Mouse (Mus musculus) intestine, embryonic 16.5 days (tissue): Measurements from ENCODE around the gene Lamp2. TPM values are rescaled to one million over a fixed set of nuclear protein-coding genes. Genes with fewer than 3 reads are reported as not detected.

Experiments used
- ATAC-seq: fragments of 200-750 bp; cut with Nextera tagmentation; 2 replicates; pipeline ENCODE4 v1.8.0; 2017; ENCODE audit warnings: moderate TSS enrichment, moderate library complexity
- H3K27ac ChIP-seq: fragments of 300-500 bp; sonication (generic); 2 replicates; pipeline ENCODE4 v1.5.1; 2014; ENCODE audit warnings: mild to moderate bottlenecking, low read length
- H3K27me3 ChIP-seq: fragments of 300-500 bp; sonication (generic); replicated peaks from 2 replicates; pipeline ENCODE4 v1.6.1; 2014; ENCODE audit warnings: low read length, control low read depth, mixed read lengths; ENCODE audit not compliant: control insufficient read depth, insufficient read depth
- H3K36me3 ChIP-seq: fragments of 300-500 bp; sonication (generic); 2 replicates; pipeline ENCODE4 v1.6.1; 2014; ENCODE audit warnings: low read length, control low read depth; ENCODE audit not compliant: control insufficient read depth, insufficient read depth
- H3K4me1 ChIP-seq: fragments of 300-500 bp; sonication (generic); 2 replicates; pipeline ENCODE4 v1.6.1; 2014; ENCODE audit warnings: low read length, control low read depth, mixed read lengths; ENCODE audit not compliant: control insufficient read depth, insufficient read depth
- H3K4me2 ChIP-seq: fragments of 300-500 bp; sonication (generic); 2 replicates; pipeline ENCODE4 v1.6.1; 2014; ENCODE audit warnings: low read depth, low read length, control low read depth
- H3K4me3 ChIP-seq: fragments of 300-500 bp; sonication (generic); 2 replicates; pipeline ENCODE4 v1.5.1; 2014; ENCODE audit warnings: mild to moderate bottlenecking, low read length
- H3K9ac ChIP-seq: fragments of 300-500 bp; sonication (generic); 2 replicates; pipeline ENCODE4 v1.6.1; 2014; ENCODE audit warnings: low read depth, low read length
- H3K9me3 ChIP-seq: fragments of 300-500 bp; sonication (generic); 2 replicates; pipeline ENCODE4 v1.6.1; 2016; ENCODE audit warnings: low read length, control low read depth; ENCODE audit not compliant: control insufficient read depth
- WGBS: fragments of 180-500 bp; shearing (Covaris S2); extraction: QIAGEN DNeasy Blood & Tissue Kit; methylation state at CpG from one replicate; pipeline ENCODE4 v1.1.7; 2014; 5-methylcytosine and 5-hydroxymethylcytosine counted together
- polyA plus RNA-seq: library from polyadenylated mRNA; unstranded; fragments of >200 nt; fragmentation: Nextera tagmentation; extraction: Ambion mirVana; gene quantifications from 2 replicates; pipeline ENCODE4 v1.2.1, GENCODE M21; 2015

Lamp2 gene
- polyA plus RNA-seq, 1 experiment from 2014 or later, result 172 TPM

DNA sequence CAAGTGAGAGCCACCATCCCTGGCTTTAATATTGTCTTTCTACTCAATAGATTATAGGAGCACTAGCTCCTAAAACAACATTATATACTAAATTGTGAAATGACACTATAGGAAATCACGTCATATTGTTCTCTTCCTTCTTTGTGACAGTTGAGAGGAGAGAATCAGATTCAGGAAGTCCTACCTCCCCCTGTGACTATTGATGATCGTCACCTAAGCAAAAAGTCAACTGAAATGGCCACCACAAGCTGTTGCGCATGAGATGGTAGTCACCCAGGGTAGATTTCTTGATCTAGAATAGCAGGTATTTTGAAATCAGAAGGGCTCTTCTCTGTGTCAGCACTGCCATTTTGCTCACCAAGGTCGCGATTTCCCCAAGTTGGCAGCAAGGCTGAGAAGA is 5.8 kb upstream of the Lamp2 start:
- H3K9me3 ChIP-seq, result no peaks in the 10 kb centered on the region
- H3K4me1 ChIP-seq, result no peaks in the 10 kb centered on the region
- H3K27ac ChIP-seq, result no peak overlapping the region
- no peak for ATAC-seq
- no peaks in the 10 kb centered on the region for H3K27me3 ChIP-seq
- H3K4me3 ChIP-seq, result no peak overlapping the region
- no peaks in the 10 kb centered on the region for H3K36me3 ChIP-seq
- H3K4me2 ChIP-seq, result no peak overlapping the region
- WGBS, result 84% methylated on average over 5 of the region's 5 CpGs
- H3K9ac ChIP-seq, result no peak overlapping the region

DNA sequence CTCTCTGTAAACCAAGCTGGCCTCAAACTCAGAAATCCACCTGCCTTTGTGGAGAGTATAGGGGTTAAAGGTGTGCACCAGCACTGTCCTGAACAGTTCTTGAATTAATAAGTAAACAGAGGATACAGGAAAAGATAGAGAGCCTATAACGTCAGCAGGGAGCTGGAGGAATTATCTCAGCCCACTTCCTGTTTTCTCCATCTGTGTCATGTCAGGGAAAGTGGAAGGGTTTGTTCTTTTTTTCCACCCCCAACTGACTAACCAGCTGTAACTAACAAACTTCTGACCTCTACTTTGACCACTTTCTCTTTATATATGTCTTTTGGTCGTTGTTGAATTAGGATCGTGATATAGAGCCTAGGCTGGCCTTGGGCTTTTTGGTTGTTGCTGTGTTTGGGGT is 4.6 kb upstream of the Lamp2 start:
- Histone ChIP-seq H3K36me3 (no peaks in the 10 kb centered on the region), H3K27me3 (no peaks in the 10 kb centered on the region), H3K27ac (no peak overlapping the region), H3K4me2 (no peak overlapping the region), H3K9ac (no peak overlapping the region), H3K4me3 (no peak overlapping the region), H3K9me3 (no peaks in the 10 kb centered on the region), H3K4me1 (no peaks in the 10 kb centered on the region)
- ATAC-seq, result no peak
- 50% methylated on average over 3 of the region's 3 CpGs for WGBS

DNA sequence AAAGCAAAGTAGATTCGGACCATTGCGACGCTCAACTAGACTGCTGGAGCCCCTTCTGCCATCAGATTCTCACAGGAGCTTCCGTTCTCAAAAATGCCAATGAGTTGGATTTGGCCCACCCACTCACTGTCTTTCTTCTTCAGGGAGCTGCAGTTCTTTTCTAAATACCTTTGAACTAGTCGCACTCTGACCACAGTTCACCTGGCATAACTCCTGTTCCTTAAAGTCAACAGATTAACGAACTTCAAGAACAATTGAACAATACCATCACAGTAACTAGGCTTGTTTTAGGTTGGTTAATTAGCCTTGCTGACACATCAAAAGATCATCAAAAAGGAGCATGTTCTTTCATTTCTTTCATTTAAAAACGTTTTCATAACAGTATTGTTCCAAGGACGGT is 2.8 kb upstream of the Lamp2 start:
- Histone ChIP-seq H3K27ac (no peak overlapping the region), H3K4me3 (no peak overlapping the region), H3K4me1 (0 out of 2 replicates have a peak, but pooled peaks cover 3% of the 10 kb centered on the region), H3K4me2 (no peak overlapping the region), H3K9me3 (no peaks in the 10 kb centered on the region), H3K27me3 (no peaks in the 10 kb centered on the region), H3K36me3 (no peaks in the 10 kb centered on the region), H3K9ac (no peak overlapping the region)
- no peak for ATAC-seq
- WGBS, result 84% methylated on average over 8 of the region's 8 CpGs

DNA sequence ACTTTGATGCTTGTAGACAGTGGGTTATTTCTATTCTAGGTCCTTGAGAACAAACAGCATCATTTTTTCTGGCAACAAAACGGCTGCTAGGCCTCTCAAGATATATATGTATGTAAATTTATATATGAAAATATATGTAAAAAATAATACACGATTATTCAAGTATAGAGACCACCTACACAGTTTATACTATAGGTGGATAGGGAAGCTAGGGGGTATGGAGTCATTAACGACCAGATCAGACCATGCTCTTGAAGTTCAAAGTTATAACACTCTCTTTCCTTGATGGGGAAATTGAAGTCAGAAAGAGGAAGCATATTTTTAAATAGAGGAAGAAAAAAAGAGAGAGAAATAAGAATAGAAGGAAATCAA is 367 bp upstream of the Lamp2 start:
- 36% methylated on average over 3 of the region's 3 CpGs for WGBS
- peak; percentile 21 for ATAC-seq
- Histone ChIP-seq H3K9me3 (no peaks in the 10 kb centered on the region), H3K4me3 (no peak overlapping the region), H3K36me3 (no peaks in the 10 kb centered on the region), H3K27me3 (no peaks in the 10 kb centered on the region), H3K4me1 (0 out of 2 replicates have a peak, but pooled peaks cover 3% of the 10 kb centered on the region), H3K4me2 (no peak overlapping the region), H3K27ac (no peak overlapping the region), H3K9ac (no peak overlapping the region)

DNA sequence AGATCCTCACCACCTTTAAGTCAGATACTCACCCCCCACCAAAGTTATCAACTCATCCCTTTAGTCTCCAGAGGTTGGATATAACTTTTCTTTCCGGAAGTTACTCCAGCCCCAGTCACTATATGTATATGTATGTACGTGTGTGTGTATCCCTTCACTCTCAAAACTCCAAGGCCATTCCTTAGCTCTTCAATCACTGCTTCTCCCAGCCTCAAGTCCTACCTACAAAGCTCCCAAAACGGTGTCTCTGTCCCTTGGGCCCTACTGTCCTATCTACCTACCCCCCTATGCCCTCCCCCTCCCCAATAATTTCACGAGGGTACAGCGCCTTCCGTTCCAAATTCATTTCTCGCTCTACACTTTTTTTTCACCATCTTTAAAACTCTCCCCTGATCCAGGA is 780 bp downstream of the Lamp2 start:
- 22% methylated on average over 7 of the region's 7 CpGs for WGBS
- no peaks in the 10 kb centered on the region for H3K9me3 ChIP-seq
- H3K9ac ChIP-seq, result peak overlapping the region; percentile 78
- peak overlapping the region; percentile 77 for H3K27ac ChIP-seq
- peak; percentile 34 for ATAC-seq
- H3K4me1 ChIP-seq, result 0 out of 2 replicates have a peak, but pooled peaks cover 3% of the 10 kb centered on the region
- H3K4me2 ChIP-seq, result peak overlapping the region; percentile 50
- H3K4me3 ChIP-seq, result peak overlapping the region; percentile 61
- no peaks in the 10 kb centered on the region for H3K27me3 ChIP-seq
- H3K36me3 ChIP-seq, result no peaks in the 10 kb centered on the region

DNA sequence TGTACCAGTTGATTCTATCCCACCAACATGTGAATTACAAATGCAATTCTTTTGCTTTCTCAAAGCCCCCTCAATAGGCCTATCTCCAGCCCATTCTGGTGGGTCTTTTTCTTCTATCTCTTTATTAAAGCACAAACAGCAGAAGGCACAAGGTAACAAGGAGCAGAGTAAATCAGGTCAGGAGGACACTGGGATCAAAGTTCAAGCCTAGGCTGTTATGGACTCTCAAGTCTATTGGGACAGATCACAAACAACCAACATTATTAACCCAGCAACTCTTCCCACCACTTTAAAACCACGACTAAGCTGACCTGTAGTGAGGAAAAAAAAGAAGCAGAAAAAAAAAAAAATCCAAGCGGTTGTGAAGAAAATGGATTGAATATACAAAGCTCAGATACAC is 1.4 kb downstream of the Lamp2 start:
- H3K27me3 ChIP-seq, result no peaks in the 10 kb centered on the region
- H3K4me3 ChIP-seq, result peak overlapping the region; percentile 61
- no peak overlapping the region for H3K9ac ChIP-seq
- no peaks in the 10 kb centered on the region for H3K9me3 ChIP-seq
- H3K4me1 ChIP-seq, result 0 out of 2 replicates have a peak, but pooled peaks cover 3% of the 10 kb centered on the region
- H3K36me3 ChIP-seq, result 0 out of 2 replicates have a peak, but pooled peaks cover 3% of the 10 kb centered on the region
- no peak for ATAC-seq
- WGBS, result 13% methylated on average over 2 of the region's 2 CpGs
- no peak overlapping the region for H3K27ac ChIP-seq
- peak overlapping the region; percentile 50 for H3K4me2 ChIP-seq

DNA sequence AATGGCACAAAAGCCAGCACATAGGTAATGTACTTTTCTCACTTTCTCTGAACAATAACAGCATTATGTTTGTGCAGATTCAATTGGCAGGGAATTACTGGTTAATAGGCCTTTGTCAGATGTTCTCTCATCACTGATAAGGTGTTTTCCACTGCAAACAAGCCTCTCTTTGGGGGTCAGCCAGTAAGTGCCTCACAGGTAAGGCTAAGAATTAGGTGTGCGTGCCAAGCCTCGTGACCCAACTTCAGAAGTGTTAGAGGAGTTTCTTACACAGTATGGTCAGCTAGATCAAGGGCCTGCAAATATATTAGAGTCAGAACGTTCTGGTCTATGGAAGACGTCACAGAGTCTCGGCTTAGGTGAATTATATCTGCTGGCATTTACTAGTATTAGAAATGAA is 2.3 kb downstream of the Lamp2 start:
- Histone ChIP-seq H3K4me1 (0 out of 2 replicates have a peak, but pooled peaks cover 3% of the 10 kb centered on the region), H3K4me3 (no peak overlapping the region), H3K4me2 (no peak overlapping the region), H3K9ac (no peak overlapping the region), H3K36me3 (0 out of 2 replicates have a peak, but pooled peaks cover 3% of the 10 kb centered on the region), H3K9me3 (no peaks in the 10 kb centered on the region), H3K27ac (no peak overlapping the region), H3K27me3 (no peaks in the 10 kb centered on the region)
- 82% methylated on average over 5 of the region's 5 CpGs for WGBS
- no peak for ATAC-seq

DNA sequence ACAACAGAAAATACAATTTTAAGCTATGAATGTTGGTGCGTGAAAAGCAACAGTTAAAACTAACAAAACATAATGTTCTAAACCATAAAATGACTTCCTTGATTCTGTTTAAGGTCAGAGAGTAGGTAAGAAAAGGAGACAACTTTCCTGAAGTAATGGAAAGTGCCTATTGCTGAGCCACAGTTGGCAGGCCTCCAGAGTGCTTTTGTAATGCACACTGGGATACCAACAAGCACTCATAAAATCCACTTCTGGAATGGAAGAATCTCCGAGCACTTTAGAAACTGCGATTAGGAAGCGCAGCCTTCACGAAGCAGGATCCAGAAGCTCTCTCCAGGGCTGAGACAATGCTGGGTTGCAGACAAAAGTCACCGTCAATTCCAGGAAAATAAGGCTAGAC is 5.8 kb downstream of the Lamp2 start:
- Histone ChIP-seq H3K9me3 (no peaks in the 10 kb centered on the region), H3K36me3 (0 out of 2 replicates have a peak, but pooled peaks cover 3% of the 10 kb centered on the region), H3K4me3 (no peak overlapping the region), H3K9ac (no peak overlapping the region), H3K27ac (no peak overlapping the region), H3K4me1 (0 out of 2 replicates have a peak, but pooled peaks cover 3% of the 10 kb centered on the region), H3K27me3 (no peaks in the 10 kb centered on the region), H3K4me2 (no peak overlapping the region)
- WGBS, result 78% methylated on average over 6 of the region's 6 CpGs
- ATAC-seq, result no peak

DNA sequence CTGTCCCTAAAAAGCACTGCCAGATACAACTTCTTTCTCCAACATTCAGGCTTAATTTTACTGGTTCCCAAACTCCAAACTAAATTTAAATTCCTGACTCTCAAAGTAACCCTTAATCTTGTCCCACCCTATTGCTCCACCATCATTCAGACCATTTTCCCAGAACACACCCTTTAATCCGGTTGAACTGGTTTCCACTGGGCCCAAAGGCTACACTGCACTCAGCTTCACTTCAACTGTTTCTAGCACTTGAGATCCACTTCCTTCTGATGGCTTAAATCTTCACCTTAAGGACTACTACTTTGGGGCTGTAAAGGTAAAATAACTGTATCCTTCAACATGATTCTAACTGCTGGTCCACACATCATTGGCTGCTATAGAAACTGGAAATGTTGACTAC is 10.5 kb downstream of the Lamp2 start:
- ATAC-seq, result peak; percentile 55
- Histone ChIP-seq H3K9me3 (no peaks in the 10 kb centered on the region), H3K36me3 (0 out of 2 replicates have a peak, but pooled peaks cover 3% of the 10 kb centered on the region), H3K4me2 (no peak overlapping the region), H3K9ac (no peak overlapping the region), H3K4me3 (no peak overlapping the region), H3K27me3 (no peaks in the 10 kb centered on the region), H3K4me1 (no peaks in the 10 kb centered on the region), H3K27ac (no peak overlapping the region)
- WGBS, result 70% methylated on average over 1 of the region's 1 CpGs

DNA sequence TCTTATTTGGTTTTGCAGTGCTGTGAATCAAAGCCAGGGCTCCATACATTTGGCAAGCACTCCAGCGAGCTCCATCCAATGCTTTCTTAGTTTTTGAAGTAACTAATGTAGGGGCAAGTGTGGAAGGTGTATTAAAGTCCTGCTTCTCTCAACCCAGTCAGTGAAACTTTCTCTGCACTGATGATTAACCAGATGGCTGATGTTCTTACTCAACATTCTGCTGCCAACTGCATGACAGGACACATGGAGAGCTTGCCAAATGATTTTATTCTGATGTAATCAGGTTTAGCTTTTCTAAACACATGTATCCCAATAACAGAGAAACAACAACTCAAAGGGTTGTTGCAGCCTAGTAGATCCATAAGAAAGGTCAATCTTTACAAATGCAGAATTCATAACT is 13.8 kb downstream of the Lamp2 start:
- Histone ChIP-seq H3K4me2 (no peak overlapping the region), H3K4me1 (no peaks in the 10 kb centered on the region), H3K9me3 (no peaks in the 10 kb centered on the region), H3K9ac (no peak overlapping the region), H3K27ac (no peak overlapping the region), H3K36me3 (no peaks in the 10 kb centered on the region), H3K27me3 (no peaks in the 10 kb centered on the region), H3K4me3 (no peak overlapping the region)
- 83% methylated on average over 1 of the region's 1 CpGs for WGBS
- no peak for ATAC-seq
